Comparison of ENCODE assay signal across 9 mouse cellular contexts in the genomic region with DNA sequence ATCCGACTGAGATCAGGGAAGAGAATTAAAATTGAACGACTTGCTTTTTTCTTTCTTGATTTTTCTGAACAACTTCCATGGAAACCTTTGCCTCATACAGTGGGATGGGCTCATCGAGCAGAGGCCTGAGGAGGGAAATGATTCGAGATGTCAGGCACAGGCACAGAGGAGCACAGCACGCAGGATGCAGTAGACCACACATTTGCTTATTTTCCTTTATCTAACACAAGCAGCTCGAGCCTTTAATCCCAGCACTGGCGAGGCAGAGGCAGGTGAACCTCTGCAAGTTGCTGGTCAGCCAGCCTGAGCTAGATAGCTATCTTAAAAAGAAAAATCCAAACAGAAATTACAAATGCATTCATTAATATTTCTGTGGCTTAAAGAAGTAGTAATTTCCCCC. TPM values are rescaled to one million over a fixed set of nuclear protein-coding genes. Genes with fewer than 3 reads are reported as not detected.
DNase-seq lines count a peak whose midpoint lies in the region; ATAC-seq lines count a peak whose summit lies in the region.
"Had no signal": no experiment of that assay in that cellular context is flagged by ENCODE, and none has a peak within 500 bp of the region (broad histone marks: within the 10 kb centered on the region; RNA-seq: fewer than 3 reads in every experiment).

No protein-coding gene starts in this region.

- WGBS in heart, embryonic 13.5 days, result 41% methylated on average over 7 of the region's 7 CpGs
- 14% methylated on average over 7 of the region's 7 CpGs for WGBS in liver, embryonic 13.5 days (ENCODE audit: insufficient replicate concordance)

- H3K9ac ChIP-seq in heart, embryonic 13.5 days, result peak overlapping the region; percentile 57
- peak overlapping the region; percentile 99 for H3K9ac ChIP-seq in liver, embryonic 13.5 days

- DNase-seq in heart, adult 9 months (ENCODE audit: low spot score in 2 of 2), result no peak
- DNase-seq in thymus, postnatal 14 days, result peak; percentile 19
- no peak for DNase-seq in thymus, postnatal 0 days (ENCODE audit: low spot score)
- DNase-seq in liver, embryonic 13.5 days, result peak; percentile 40
- no peak for DNase-seq in MN1 (ENCODE audit: low spot score)
- DNase-seq in left cerebral cortex, adult 11 months (ENCODE audit: low spot score), result no peak
- DNase-seq: cerebellum, adult 2 months had no signal

- H3K4me3 ChIP-seq in heart, embryonic 13.5 days, result peak overlapping the region; percentile 94
- peak overlapping the region; percentile 95 for H3K4me3 ChIP-seq in liver, embryonic 13.5 days (replicated peaks)

- no peaks in the 10 kb centered on the region for H3K9me3 ChIP-seq in heart, embryonic 13.5 days
- H3K9me3 ChIP-seq in liver, embryonic 13.5 days (replicated peaks), result no peaks in the 10 kb centered on the region

- 0 out of 2 replicates have a peak overlapping the region, but pooled peaks have one; percentile 24 for H3K27ac ChIP-seq in heart, embryonic 13.5 days (replicated peaks)
- H3K27ac ChIP-seq in liver, embryonic 13.5 days, result peak overlapping the region; percentile 75

- no peak for ATAC-seq in heart, embryonic 13.5 days (ENCODE audit: extremely low read depth, insufficient number of reproducible peaks, low FRiP score, low TSS enrichment)
- ATAC-seq in liver, embryonic 13.5 days (ENCODE audit: low read depth), result peak; percentile 30
- no peak for ATAC-seq in activated CD4-positive, CD25-positive, alpha-beta regulatory T cell, adult 4 months

- H3K36me3 ChIP-seq in heart, embryonic 13.5 days, result peaks cover 22% of the 10 kb centered on the region
- peaks cover 38% of the 10 kb centered on the region for H3K36me3 ChIP-seq in liver, embryonic 13.5 days

- H3K27me3 ChIP-seq in heart, embryonic 13.5 days (replicated peaks), result no peaks in the 10 kb centered on the region
- no peaks in the 10 kb centered on the region for H3K27me3 ChIP-seq in liver, embryonic 13.5 days

- peaks cover 24% of the 10 kb centered on the region for H3K4me1 ChIP-seq in heart, embryonic 13.5 days
- peaks cover 46% of the 10 kb centered on the region for H3K4me1 ChIP-seq in liver, embryonic 13.5 days (replicated peaks)

- peak overlapping the region; percentile 91 for H3K4me2 ChIP-seq in heart, embryonic 13.5 days
- H3K4me2 ChIP-seq in liver, embryonic 13.5 days, result peak overlapping the region; percentile 95

RNA-seq across cellular contexts. Expression of gene Donson, which starts 1.2 kb away (rescaled TPM):
- polyA plus RNA-seq in heart, embryonic 13.5 days (2015; fragmentation: Nextera tagmentation; extraction: Ambion mirVana), result 13.9 and 15.0 TPM in 2 replicates
- polyA plus RNA-seq in thymus, postnatal 0 days (2015; fragmentation: Nextera tagmentation; extraction: Ambion mirVana), result 21.8 and 23.2 TPM in 2 replicates
- polyA plus RNA-seq in liver, embryonic 13.5 days (2015; fragmentation: Nextera tagmentation; extraction: Ambion mirVana), result 33.9 and 36.7 TPM in 2 replicates
- 10 to 100 TPM; 12.0 to 27.2 TPM for polyA plus RNA-seq in activated CD4-positive, CD25-positive, alpha-beta regulatory T cell, adult 4 months (2017; shearing (Covaris generic))

RNA-seq across cellular contexts. Expression of gene Cryzl1, which starts 39.0 kb away (rescaled TPM):
- 51.4 and 58.5 TPM in 2 replicates for polyA plus RNA-seq in heart, embryonic 13.5 days (2015; fragmentation: Nextera tagmentation; extraction: Ambion mirVana)
- 27.0 and 28.0 TPM in 2 replicates for polyA plus RNA-seq in thymus, postnatal 0 days (2015; fragmentation: Nextera tagmentation; extraction: Ambion mirVana)
- 39.6 and 40.0 TPM in 2 replicates for polyA plus RNA-seq in liver, embryonic 13.5 days (2015; fragmentation: Nextera tagmentation; extraction: Ambion mirVana)
- polyA plus RNA-seq in activated CD4-positive, CD25-positive, alpha-beta regulatory T cell, adult 4 months (2017; shearing (Covaris generic)), result 10 to 100 TPM; 67.0 to 69.8 TPM

RNA-seq across cellular contexts. Expression of gene Itsn1, which starts 39.3 kb away (rescaled TPM):
- polyA plus RNA-seq in heart, embryonic 13.5 days (2015; fragmentation: Nextera tagmentation; extraction: Ambion mirVana), result 19.5 and 20.0 TPM in 2 replicates
- polyA plus RNA-seq in thymus, postnatal 0 days (2015; fragmentation: Nextera tagmentation; extraction: Ambion mirVana), result 2.7 and 3.0 TPM in 2 replicates
- 48.3 and 58.2 TPM in 2 replicates for polyA plus RNA-seq in liver, embryonic 13.5 days (2015; fragmentation: Nextera tagmentation; extraction: Ambion mirVana)
- polyA plus RNA-seq in activated CD4-positive, CD25-positive, alpha-beta regulatory T cell, adult 4 months (2017; shearing (Covaris generic)), result 1 to 10 TPM; 3.2 to 5.6 TPM

RNA-seq across cellular contexts. Expression of gene Son, which starts 42.5 kb away (rescaled TPM):
- polyA plus RNA-seq in heart, embryonic 13.5 days (2015; fragmentation: Nextera tagmentation; extraction: Ambion mirVana), result 76.4 and 78.3 TPM in 2 replicates
- 132 and 172 TPM in 2 replicates for polyA plus RNA-seq in thymus, postnatal 0 days (2015; fragmentation: Nextera tagmentation; extraction: Ambion mirVana)
- polyA plus RNA-seq in liver, embryonic 13.5 days (2015; fragmentation: Nextera tagmentation; extraction: Ambion mirVana), result 47.8 and 49.8 TPM in 2 replicates
- polyA plus RNA-seq in activated CD4-positive, CD25-positive, alpha-beta regulatory T cell, adult 4 months (2017; shearing (Covaris generic)), result 100 to 1,000 TPM; 119 to 186 TPM

RNA-seq across cellular contexts. Expression of gene Gart, which starts 43.0 kb away (rescaled TPM):
- polyA plus RNA-seq in heart, embryonic 13.5 days (2015; fragmentation: Nextera tagmentation; extraction: Ambion mirVana), result 72.6 and 77.2 TPM in 2 replicates
- polyA plus RNA-seq in thymus, postnatal 0 days (2015; fragmentation: Nextera tagmentation; extraction: Ambion mirVana), result 125 and 133 TPM in 2 replicates
- 116 and 126 TPM in 2 replicates for polyA plus RNA-seq in liver, embryonic 13.5 days (2015; fragmentation: Nextera tagmentation; extraction: Ambion mirVana)
- 10 to 100 TPM; 57.7 to 59.6 TPM for polyA plus RNA-seq in activated CD4-positive, CD25-positive, alpha-beta regulatory T cell, adult 4 months (2017; shearing (Covaris generic))

Comparison
In these comparisons a context has a peak if more than half of its experiments do, and no peak if none do; other contexts are left out.
1. DNase-seq: peak in thymus, postnatal 14 days (single experiment) and liver, embryonic 13.5 days (single experiment); none in heart, adult 9 months (0 of 2), thymus, postnatal 0 days (single experiment), MN1 (single experiment) and left cerebral cortex, adult 11 months (single experiment).